ENCODE assay signal across 21 mouse cellular contexts in the genomic region with DNA sequence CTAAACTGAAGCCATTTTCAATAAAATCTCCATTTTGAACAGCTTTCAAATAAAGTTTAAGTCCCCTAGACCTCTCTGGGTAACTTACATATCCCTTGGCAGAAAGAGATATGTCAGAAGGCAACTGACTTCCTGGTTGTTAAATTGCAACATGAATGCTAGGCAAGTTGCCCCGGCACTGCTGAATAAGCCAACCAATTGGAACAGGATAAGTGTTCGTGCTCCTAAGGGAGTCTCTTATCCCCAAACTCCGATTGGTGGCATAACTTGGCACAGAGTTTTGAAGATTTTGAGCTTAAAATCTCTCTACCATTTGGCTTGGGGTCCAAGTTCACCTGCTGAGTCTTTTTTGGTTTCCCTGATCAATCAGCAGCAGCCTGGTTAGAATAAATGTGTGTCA.
DNase-seq lines count a peak whose midpoint lies in the region; ATAC-seq and TF ChIP-seq lines count a peak whose summit lies in the region.
"Had no signal": no experiment of that assay in that cellular context is flagged by ENCODE, and none has a peak within 500 bp of the region (broad histone marks: within the 10 kb centered on the region; RNA-seq: fewer than 3 reads in every experiment).

No protein-coding gene starts in this region.

- no peaks in the 10 kb centered on the region for H3K9me3 ChIP-seq in liver, postnatal 0 days (ENCODE audit: low read length)
- H3K9me3 ChIP-seq: embryonic facial prominence, embryonic 15.5 days; hindbrain, embryonic 12.5 days had no signal

- no peak overlapping the region for H3K4me2 ChIP-seq in liver, postnatal 0 days (ENCODE audit: low read depth, low read length)
- H3K4me2 ChIP-seq: embryonic facial prominence, embryonic 15.5 days; hindbrain, embryonic 12.5 days had no signal

- no peaks in the 10 kb centered on the region for H3K36me3 ChIP-seq in liver, adult 2 months (ENCODE audit: control insufficient read depth, insufficient read depth, low read length)
- H3K36me3 ChIP-seq in liver, postnatal 0 days (replicated peaks; ENCODE audit: insufficient read depth, low read length): no peaks in the 10 kb centered on the region
- H3K36me3 ChIP-seq: embryonic facial prominence, embryonic 15.5 days; hindbrain, embryonic 12.5 days had no signal

- 0 out of 2 replicates have a peak overlapping the region, but pooled peaks have one; percentile 35 for H3K4me3 ChIP-seq in liver, adult 2 months (ENCODE audit: insufficient read depth, low read depth, low read length)
- no peak overlapping the region for H3K4me3 ChIP-seq in liver, postnatal 0 days (ENCODE audit: low read depth, low read length)
- H3K4me3 ChIP-seq: embryonic facial prominence, embryonic 15.5 days; erythroblast, embryonic 14.5 days; hindbrain, embryonic 12.5 days had no signal

- WGBS in liver, adult 2 months: 15% methylated on average over 3 of the region's 3 CpGs
- WGBS in liver, postnatal 0 days (ENCODE audit: insufficient replicate concordance): 59% methylated on average over 3 of the region's 3 CpGs

- no peak for ATAC-seq in liver, postnatal 0 days
- ATAC-seq: hindbrain, embryonic 16.5 days; inflammation-experienced regulatory T-cells, adult 6 months; intestine, postnatal 0 days had no signal

- no peak for TF ChIP-seq EP300 in liver, postnatal 0 days (IDR thresholded peaks at IDR 0.05; ENCODE audit: low read depth)

- H3K79me2 ChIP-seq in liver, adult 2 months (ENCODE audit: control insufficient read depth, insufficient read depth, low read length): no peaks in the 10 kb centered on the region

- no peak for TF ChIP-seq CTCF in liver, adult 2 months (IDR thresholded peaks at IDR 0.05; ENCODE audit: low read depth, low read length)
- TF ChIP-seq CTCF in liver, postnatal 0 days (IDR thresholded peaks at IDR 0.05; ENCODE audit: low read depth): no peak
- TF ChIP-seq CTCF in brain, embryonic 14.5 days (IDR thresholded peaks at IDR 0.05; ENCODE audit: borderline replicate concordance, extremely low read depth, insufficient read depth, insufficient read length): no peak

- no peak for TF ChIP-seq POLR2A in liver, adult 2 months (IDR thresholded peaks at IDR 0.05; ENCODE audit: extremely low read depth, insufficient read depth, low read length)
- TF ChIP-seq POLR2A in brain, embryonic 14.5 days (IDR thresholded peaks at IDR 0.05; ENCODE audit: borderline replicate concordance, extremely low read depth, insufficient read depth, insufficient read length, poor library complexity, severe bottlenecking): no peak

- H3K27me3 ChIP-seq in liver, adult 2 months (ENCODE audit: control insufficient read depth, insufficient read depth, low read length): no peaks in the 10 kb centered on the region
- no peaks in the 10 kb centered on the region for H3K27me3 ChIP-seq in liver, postnatal 0 days (ENCODE audit: insufficient read depth, low read length)
- H3K27me3 ChIP-seq: embryonic facial prominence, embryonic 15.5 days; hindbrain, embryonic 12.5 days had no signal

- peak; percentile 56 for DNase-seq in adrenal gland, postnatal 10 days
- DNase-seq in adrenal gland, postnatal 4 days (ENCODE audit: low spot score in 2 of 2): no peak
- peak; percentile 27 to 48 for DNase-seq in cerebellum, postnatal 14 days
- no peak for DNase-seq in cerebellum, adult 9-10 months
- DNase-seq in liver, adult 2 months (ENCODE audit: extremely low read depth, low read depth, low spot score): peak; percentile 100
- no peak for DNase-seq in liver, postnatal 0 days
- DNase-seq in brain, embryonic 14.5 days (ENCODE audit: low read depth): peak; percentile 56
- DNase-seq in lung, postnatal 25 days (ENCODE audit: low spot score): no peak
- DNase-seq: cerebellum, adult 11 months; cerebellum, adult 8-10 months; embryo, embryonic 11 days; gastrocnemius, postnatal 36 days; heart, adult 11 months; heart, postnatal 10 days; heart, postnatal 4 days had no signal

- peaks cover 5% of the 10 kb centered on the region for H3K4me1 ChIP-seq in liver, adult 2 months (ENCODE audit: control insufficient read depth, insufficient read depth, low read length)
- no peaks in the 10 kb centered on the region for H3K4me1 ChIP-seq in liver, postnatal 0 days (ENCODE audit: insufficient read depth)
- H3K4me1 ChIP-seq: embryonic facial prominence, embryonic 15.5 days; hindbrain, embryonic 12.5 days had no signal

- H3K9ac ChIP-seq in liver, adult 2 months (ENCODE audit: low read depth, low read length): no peak overlapping the region
- no peak overlapping the region for H3K9ac ChIP-seq in liver, postnatal 0 days (replicated peaks)
- H3K9ac ChIP-seq: embryonic facial prominence, embryonic 15.5 days; hindbrain, embryonic 12.5 days had no signal

- peak overlapping the region; percentile 90 for H3K27ac ChIP-seq in liver, adult 2 months (replicated peaks; ENCODE audit: insufficient read depth, low read depth, low read length)
- no peak overlapping the region for H3K27ac ChIP-seq in liver, postnatal 0 days (ENCODE audit: low read depth)
- H3K27ac ChIP-seq: embryonic facial prominence, embryonic 15.5 days; hindbrain, embryonic 12.5 days had no signal

Comparison
In these comparisons a context has a peak if more than half of its experiments do, and no peak if none do; other contexts are left out.
1. DNase-seq: peak in adrenal gland, postnatal 10 days (single experiment), cerebellum, postnatal 14 days (2 of 2), liver, adult 2 months (single experiment) and brain, embryonic 14.5 days (single experiment); none in adrenal gland, postnatal 4 days (0 of 2), cerebellum, adult 9-10 months (single experiment), liver, postnatal 0 days (single experiment) and lung, postnatal 25 days (single experiment).